Mouse (Mus musculus) spleen, adult 2 months (tissue): Measurements from ENCODE around the gene Il23r. TPM values are rescaled to one million over a fixed set of nuclear protein-coding genes. Genes with fewer than 3 reads are reported as not detected.
A peak's percentile ranks its signal among the peaks of the same experiment; 100 is the strongest.

Source experiments
- DNase-seq, 2 experiments: peaks; one replicate each; pipeline versions ENCODE4 v3.0.0 to v3.0.0-alpha.2; 2012 to 2021; ENCODE audit warnings: low spot score in 2 of 2, low read depth in 1 of 2
- H3K27ac ChIP-seq: fragments of 200-500 bp; 2 replicates; pipeline ENCODE4 v1.5.1; 2012; ENCODE audit warnings: low read length, inconsistent platforms; ENCODE audit not compliant: insufficient read depth
- H3K27me3 ChIP-seq: fragments of 200-500 bp; 2 replicates; pipeline ENCODE4 v1.6.1; 2012; ENCODE audit warnings: mild to moderate bottlenecking, moderate library complexity, low read length, inconsistent platforms; ENCODE audit not compliant: control insufficient read depth, insufficient read depth
- H3K36me3 ChIP-seq: fragments of 200-500 bp; 2 replicates; pipeline ENCODE4 v1.6.1; 2012; ENCODE audit warnings: mild to moderate bottlenecking, low read length, inconsistent platforms; ENCODE audit not compliant: control insufficient read depth, insufficient read depth
- H3K4me1 ChIP-seq: fragments of 200-500 bp; 2 replicates; pipeline ENCODE4 v1.6.1; 2011; ENCODE audit warnings: inconsistent platforms; ENCODE audit not compliant: control insufficient read depth, insufficient read depth, insufficient read length
- H3K4me3 ChIP-seq: fragments of 200-500 bp; 2 replicates; pipeline ENCODE4 v1.5.1; 2011; ENCODE audit warnings: mild to moderate bottlenecking, inconsistent platforms; ENCODE audit not compliant: insufficient read depth, insufficient read length; ENCODE audit errors: extremely low read depth
- CTCF ChIP-seq: fragments of 200-500 bp; IDR thresholded peaks from 2 replicates; pipeline ENCODE4 v1.5.1; 2011; ENCODE audit warnings: mild to moderate bottlenecking, inconsistent platforms; ENCODE audit not compliant: insufficient read depth, insufficient read length, insufficient replicate concordance; ENCODE audit errors: extremely low read depth
- POLR2A ChIP-seq: fragments of 200-500 bp; IDR thresholded peaks from 2 replicates; pipeline ENCODE4 v1.6.1; 2011; ENCODE audit warnings: low read depth, low read length, inconsistent platforms
- WGBS: fragments of 180-500 bp; shearing (Covaris S2); methylation state at CpG from one replicate; pipeline ENCODE4 v1.1.7; 2018; 5-methylcytosine and 5-hydroxymethylcytosine counted together
- polyA plus RNA-seq: library from polyadenylated mRNA; depleted of rRNA; stranded (reverse); fragments of >200 nt; gene quantifications from 2 replicates; pipeline ENCODE4 v1.2.3, GENCODE M21; 2012

Gene Il23r
- polyA plus RNA-seq, 1 experiment, result 0.08 TPM

- no peaks in the 10 kb centered on the region for H3K36me3 ChIP-seq
- no peak overlapping the region for H3K27ac ChIP-seq
- no peak overlapping the region for H3K4me3 ChIP-seq
- TF ChIP-seq CTCF, result no peak
- no peak for TF ChIP-seq POLR2A
- 52% methylated on average over 5 of the region's 5 CpGs for WGBS
- no peaks in the 10 kb centered on the region for H3K4me1 ChIP-seq
- peak; percentile 1 to 10 for DNase-seq
- no peaks in the 10 kb centered on the region for H3K27me3 ChIP-seq
Measured at GRCm38 (mm10) chr6:67451330-67451729, 40.3 kb downstream of the Il23r start.

GRCm38 (mm10) chr6:67445866-67446265 lies 45.8 kb downstream of the Il23r start:
- 83% methylated on average over 1 of the region's 1 CpGs for WGBS
- Histone ChIP-seq H3K27me3 (no peaks in the 10 kb centered on the region), H3K4me3 (no peak overlapping the region), H3K36me3 (no peaks in the 10 kb centered on the region), H3K27ac (no peak overlapping the region), H3K4me1 (no peaks in the 10 kb centered on the region)
- no peak for DNase-seq
- no peak for TF ChIP-seq POLR2A
- no peak for TF ChIP-seq CTCF

GRCm38 (mm10) chr6:67443124-67443523 lies 48.5 kb downstream of the Il23r start:
- Histone ChIP-seq H3K36me3 (no peaks in the 10 kb centered on the region), H3K27ac (no peak overlapping the region), H3K27me3 (no peaks in the 10 kb centered on the region), H3K4me3 (no peak overlapping the region), H3K4me1 (no peaks in the 10 kb centered on the region)
- no peak for TF ChIP-seq POLR2A
- no peak for TF ChIP-seq CTCF
- 93% methylated on average over 6 of the region's 6 CpGs for WGBS
- no peak for DNase-seq

- H3K4me1 ChIP-seq, result no peaks in the 10 kb centered on the region
- no peak overlapping the region for H3K27ac ChIP-seq
- no peak overlapping the region for H3K4me3 ChIP-seq
- no peak for DNase-seq
- 74% methylated on average over 3 of the region's 3 CpGs for WGBS
- no peaks in the 10 kb centered on the region for H3K36me3 ChIP-seq
- TF ChIP-seq CTCF, result no peak
- TF ChIP-seq POLR2A, result no peak
- no peaks in the 10 kb centered on the region for H3K27me3 ChIP-seq
Measured at GRCm38 (mm10) chr6:67437814-67438385, 53.8 kb downstream of the Il23r start.

GRCm38 (mm10) chr6:67437028-67437427 lies 54.6 kb downstream of the Il23r start:
- no peak for DNase-seq
- TF ChIP-seq POLR2A (no peak), CTCF (no peak)

GRCm38 (mm10) chr6:67436295-67436694 lies 55.4 kb downstream of the Il23r start:
- no peak for DNase-seq
- no peak overlapping the region for H3K27ac ChIP-seq
- H3K36me3 ChIP-seq, result no peaks in the 10 kb centered on the region
- TF ChIP-seq CTCF (no peak), POLR2A (no peak)
- no peaks in the 10 kb centered on the region for H3K4me1 ChIP-seq
- 40% methylated on average over 2 of the region's 2 CpGs for WGBS
- H3K27me3 ChIP-seq, result no peaks in the 10 kb centered on the region
- no peak overlapping the region for H3K4me3 ChIP-seq

More at GRCm38 (mm10) chr6:67437028-67437427, 54.6 kb downstream of the Il23r start:
- Histone ChIP-seq H3K27ac (no peak overlapping the region), H3K4me1 (no peaks in the 10 kb centered on the region), H3K4me3 (no peak overlapping the region), H3K27me3 (no peaks in the 10 kb centered on the region), H3K36me3 (no peaks in the 10 kb centered on the region)

- TF ChIP-seq POLR2A (no peak), CTCF (no peak)
- no peak overlapping the region for H3K4me3 ChIP-seq
- no peaks in the 10 kb centered on the region for H3K36me3 ChIP-seq
- H3K4me1 ChIP-seq, result no peaks in the 10 kb centered on the region
- no peak overlapping the region for H3K27ac ChIP-seq
- H3K27me3 ChIP-seq, result no peaks in the 10 kb centered on the region
- 79% methylated on average over 1 of the region's 1 CpGs for WGBS
- no peak for DNase-seq
Measured at GRCm38 (mm10) chr6:67435711-67436110, 55.9 kb downstream of the Il23r start.
